Mouse (Mus musculus): Measurements from ENCODE around the gene Kmt2a.

The Kmt2a gene

DNA sequence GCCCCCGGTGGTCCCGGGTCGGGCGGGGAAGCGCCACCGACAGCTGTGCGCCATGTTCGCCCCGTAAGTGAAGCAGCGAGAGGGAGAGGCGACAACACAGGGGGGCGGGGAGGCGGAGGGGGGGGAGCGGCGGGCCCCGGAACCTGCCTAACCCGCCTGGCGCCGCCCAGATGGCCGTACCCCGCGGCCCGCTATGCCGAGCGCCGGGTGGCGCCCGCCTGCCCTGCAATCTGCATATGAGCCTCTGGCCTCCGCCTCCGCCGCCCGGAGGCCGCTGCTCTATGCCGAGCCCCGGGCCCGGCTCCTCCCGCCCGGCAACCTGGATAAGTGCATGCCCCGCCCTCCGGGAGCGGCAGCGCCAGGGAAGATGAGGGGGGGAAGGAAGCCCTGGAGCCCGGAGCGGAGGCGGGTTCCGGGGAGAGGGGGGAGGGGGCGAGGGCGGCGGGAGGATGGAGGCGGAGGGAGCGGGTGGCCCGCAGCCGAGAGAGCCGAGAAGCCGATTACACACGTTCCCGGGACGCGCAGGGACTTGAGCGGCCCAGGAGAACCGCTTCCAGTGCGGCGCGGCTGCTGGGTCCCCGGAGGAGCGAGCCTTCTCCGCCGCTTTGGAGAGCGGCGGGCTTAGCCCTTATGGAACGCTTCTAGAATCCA lies at the start of gene Kmt2a:
Gene Kmt2a, minus strand, starts transcription at position 76 of the 651 bp plus-strand sequence.
- peak; percentile 98 for DNase-seq (ENCODE audit: low spot score)

DNA sequence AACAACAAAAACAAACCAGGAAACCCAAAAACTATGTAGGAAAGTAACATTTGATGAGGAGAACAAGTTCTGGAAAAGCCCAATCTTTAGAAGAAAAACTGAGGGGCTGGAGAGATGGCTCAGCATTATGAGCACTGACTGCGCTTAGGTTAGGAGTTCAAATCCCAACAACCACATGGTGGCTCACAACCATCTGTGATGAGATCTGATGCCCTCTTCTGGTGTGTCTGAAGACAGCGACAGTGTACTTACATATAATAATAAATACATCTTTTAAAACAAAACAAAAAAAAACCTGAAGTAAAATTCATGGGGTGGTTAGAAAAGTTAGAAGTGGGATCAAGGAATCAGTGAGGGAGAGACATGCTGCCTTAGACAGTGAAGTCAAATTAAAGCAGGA lies 40.4 kb upstream of the Kmt2a start:
- no peak for DNase-seq (ENCODE audit: low spot score)

DNA sequence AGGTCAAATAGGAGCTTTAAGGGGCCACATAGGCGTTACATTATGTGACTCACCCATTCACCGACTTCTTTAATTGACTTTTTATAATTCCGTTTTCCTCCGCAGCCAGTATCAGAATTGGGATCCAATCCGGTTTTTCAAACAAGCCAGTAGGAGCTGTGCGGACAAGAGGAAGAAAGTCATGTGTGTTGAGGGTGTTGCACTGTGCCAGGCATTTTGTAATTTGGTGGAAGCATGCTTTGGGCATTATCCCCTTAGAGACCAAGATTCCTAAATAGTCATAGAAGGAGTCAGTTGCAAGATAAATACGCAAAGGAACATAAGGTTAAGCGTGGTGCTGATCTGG lies 40.0 kb upstream of the Kmt2a start:
- no peak for DNase-seq (ENCODE audit: low spot score)

DNA sequence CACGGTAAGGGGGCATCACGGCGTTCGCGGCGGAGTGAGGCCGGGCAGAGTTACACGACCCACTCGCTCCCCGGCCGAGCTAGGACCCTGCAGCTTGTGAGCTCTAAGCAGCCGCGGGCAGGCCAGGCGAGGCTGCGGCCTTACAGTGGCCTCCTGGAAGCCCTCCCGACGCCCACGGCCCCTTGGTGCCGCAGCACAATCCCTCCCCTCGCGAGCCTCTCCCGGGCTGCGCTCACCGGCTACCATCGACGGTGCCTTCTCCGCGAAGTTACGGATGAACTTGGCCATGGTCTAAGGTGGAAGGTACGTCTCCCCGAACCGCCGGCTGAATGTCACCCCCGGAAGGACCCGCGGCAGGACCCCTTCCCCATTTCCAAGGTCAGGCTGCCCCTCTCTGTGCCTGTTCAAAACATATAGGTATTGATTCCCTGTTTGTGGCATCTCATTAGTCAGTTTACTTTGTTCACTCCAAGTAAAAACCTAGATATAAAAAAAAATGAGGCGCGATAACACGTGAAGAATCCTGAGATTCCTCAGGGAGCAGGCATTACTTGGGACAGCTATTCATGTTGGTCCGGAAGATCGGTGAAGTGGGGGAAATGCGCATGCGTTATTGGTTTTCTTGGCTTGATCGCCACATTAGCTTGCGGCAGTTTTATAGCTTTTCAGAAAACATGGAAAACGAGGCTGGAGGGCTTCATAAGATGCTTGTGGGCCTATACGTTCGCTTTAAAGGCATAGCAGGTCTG lies 39.5 kb upstream of the Kmt2a start, which contains the start of gene Atp5l:
Gene Atp5l, minus strand, starts transcription at position 369 of the 749 bp plus-strand sequence.
- peak; percentile 90 for DNase-seq (ENCODE audit: low spot score)

DNA sequence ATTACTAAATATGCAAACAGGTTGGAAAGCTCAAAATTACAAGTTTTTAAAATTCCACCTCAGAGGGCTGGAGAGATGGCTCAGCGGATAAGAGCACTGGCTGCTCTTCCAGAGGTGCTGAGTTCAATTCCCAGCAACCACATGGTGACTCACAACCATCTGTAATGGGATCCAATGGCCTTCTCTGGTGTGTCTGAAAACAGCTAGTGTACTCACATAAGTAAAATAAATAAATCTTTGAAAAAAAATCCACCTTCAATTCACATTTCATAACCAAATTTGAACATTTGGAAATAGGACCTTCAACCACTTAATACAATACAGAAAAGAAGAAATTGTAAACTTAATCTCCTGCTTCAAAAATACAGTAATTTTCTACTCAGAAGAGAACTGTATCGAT lies 38.5 kb upstream of the Kmt2a start:
- no peak for DNase-seq (ENCODE audit: low spot score)

DNA sequence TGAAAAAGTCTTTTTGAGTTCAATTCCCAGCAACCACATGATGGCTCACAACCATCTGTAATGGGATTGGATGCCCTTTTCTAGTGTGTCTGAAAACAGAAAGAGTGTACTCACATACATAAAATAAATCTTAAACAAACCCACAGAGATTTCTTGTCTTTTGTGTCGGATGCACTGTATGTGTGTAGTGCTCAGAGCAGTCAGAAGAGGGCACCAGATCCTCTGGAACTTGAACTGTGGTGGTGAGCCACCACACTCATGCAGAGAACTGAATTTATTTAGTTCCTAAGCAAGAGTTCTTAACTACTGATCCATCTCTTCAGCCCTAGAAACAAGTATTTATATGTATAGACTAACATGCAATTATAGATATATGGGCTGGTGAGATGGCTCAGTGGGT lies 35.1 kb upstream of the Kmt2a start:
- DNase-seq (ENCODE audit: low spot score) = peak; percentile 48

DNA sequence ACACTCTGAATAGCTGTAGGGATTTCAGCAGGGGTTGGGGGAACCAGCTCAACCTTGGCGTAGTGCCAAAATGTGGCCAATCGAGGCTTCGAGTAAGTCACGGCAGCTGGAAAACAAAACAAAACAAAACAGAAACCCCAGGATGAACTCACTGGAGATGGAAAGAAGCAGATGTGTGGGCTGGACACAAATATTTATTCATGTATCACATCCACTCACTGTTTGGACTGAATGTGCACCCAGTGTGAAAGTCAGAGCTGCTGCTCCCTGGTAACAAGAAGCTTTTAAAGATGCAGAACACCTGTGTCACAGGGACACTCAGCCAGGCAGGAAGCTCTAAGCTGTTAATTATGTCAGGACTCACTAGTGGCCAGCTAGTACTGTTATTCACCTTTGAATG lies 33.6 kb upstream of the Kmt2a start:
- no peak for DNase-seq (ENCODE audit: low spot score)

DNA sequence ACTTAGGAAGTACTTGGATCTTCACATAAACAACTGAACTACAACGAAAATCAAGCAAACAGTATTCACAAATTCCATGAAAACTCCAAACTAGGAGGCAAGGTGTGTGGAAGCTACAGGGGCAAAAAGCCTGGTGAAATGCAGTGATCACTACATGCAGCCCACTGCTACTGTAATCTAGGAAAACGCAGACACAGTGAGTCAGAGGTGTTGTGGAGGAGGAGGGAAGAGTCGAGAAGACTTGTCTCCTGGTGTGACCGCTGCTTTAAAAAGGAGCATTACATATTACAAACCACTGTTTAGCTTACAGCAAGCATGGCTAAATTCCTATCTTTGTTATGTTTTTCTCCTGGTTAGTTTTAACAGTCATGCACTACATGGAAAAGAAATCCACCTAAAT lies 30.3 kb upstream of the Kmt2a start:
- DNase-seq (ENCODE audit: low spot score) = no peak

DNA sequence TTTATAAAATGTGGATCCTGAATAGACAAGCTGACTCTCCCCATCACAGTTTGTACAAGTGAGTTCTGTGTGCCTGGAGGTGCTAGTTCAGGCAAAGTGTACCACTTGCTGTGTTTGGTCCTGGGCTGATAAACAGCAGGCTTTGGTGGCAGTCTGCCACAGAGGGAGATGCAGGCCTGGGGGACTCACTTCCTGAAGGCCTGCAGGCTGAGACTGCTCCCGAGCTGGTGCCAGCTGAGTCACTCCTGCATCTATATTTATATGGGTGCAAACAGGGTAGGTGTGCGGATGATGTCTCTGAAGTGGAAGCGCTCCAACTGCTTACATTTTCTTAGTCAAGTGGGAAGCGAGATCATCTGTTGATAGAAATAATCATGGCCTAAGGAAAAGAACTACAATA lies 24.5 kb upstream of the Kmt2a start:
- DNase-seq (ENCODE audit: low spot score) = peak; percentile 64

DNA sequence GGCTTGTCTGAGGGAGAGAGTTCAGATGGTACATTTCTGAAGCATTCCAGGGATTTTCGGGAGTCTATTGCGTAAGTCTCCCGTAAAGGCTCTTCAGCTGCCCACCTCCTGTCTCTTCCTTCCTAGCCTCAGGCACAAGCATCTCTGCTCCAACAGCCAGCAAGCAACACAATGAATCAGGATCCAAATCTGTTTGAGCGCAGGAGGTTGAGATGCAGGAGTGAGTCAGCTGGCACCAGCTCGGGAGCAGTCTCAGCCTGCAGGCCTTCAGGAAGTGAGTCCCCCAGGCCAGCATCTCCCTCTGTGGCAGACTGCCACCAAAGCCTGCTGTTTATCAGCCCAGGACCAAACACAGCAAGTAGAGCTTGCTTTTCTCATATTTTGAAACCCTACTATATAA lies 23.9 kb upstream of the Kmt2a start:
- peak; percentile 78 for DNase-seq (ENCODE audit: low spot score)

DNA sequence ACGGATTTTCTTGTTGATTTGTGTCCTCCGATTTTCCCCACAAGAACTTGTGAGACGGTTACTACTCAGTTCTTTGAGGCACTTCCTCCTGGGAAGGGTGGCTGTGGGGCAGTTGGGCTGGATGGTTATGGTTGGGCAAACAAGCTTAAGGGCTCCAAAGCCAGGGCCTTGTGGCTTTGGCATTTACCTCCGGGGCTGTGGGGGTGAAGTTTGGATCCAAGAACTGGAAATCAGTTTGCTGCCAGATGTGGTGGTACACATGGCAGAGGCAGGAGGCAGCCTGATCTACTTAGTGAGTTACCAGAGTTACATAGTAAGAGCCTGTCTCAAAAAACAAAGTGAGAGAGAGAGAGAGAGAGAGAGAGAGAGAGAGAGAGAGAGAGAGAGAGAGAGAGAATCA lies 22.8 kb upstream of the Kmt2a start:
- DNase-seq (ENCODE audit: low spot score) = no peak

DNA sequence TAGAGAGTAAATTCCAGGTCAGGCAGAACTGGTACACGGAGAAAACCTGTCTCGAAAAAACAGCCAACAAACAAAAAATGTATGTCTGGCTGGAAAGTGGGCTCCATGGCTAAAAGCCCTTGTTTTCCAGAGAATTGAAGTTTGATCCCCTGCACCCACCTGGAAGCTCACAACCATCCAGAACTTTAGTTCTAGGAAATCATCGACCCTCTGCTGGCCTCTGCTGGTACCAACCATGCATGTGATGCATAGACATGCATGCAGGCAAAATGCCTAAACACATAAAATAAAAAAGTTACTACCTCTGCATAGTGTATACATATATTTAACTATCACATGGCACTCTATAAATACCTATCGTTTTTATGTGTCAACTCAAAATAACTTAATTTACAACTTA lies 19.3 kb upstream of the Kmt2a start:
- DNase-seq (ENCODE audit: low spot score) = no peak

DNA sequence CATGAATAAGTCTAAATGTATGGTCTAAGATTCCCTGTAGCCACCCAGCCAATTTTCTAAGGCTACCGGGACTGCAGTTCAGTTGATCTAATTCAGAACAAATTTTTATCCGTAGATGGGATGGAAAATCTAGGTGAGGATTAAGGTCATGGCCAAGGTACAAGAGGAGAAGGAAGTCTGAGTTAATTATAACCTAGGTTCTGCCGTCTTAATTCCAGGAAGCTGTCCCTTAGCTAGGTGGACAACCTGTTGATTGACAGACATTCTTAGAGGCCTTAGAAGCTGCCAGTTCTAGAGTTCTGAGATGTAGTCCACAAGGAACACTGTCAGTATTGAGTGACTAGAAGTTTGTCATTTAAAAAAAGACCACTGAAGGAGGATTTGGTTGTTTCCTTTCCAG lies 18.6 kb upstream of the Kmt2a start:
- no peak for DNase-seq (ENCODE audit: low spot score)

DNA sequence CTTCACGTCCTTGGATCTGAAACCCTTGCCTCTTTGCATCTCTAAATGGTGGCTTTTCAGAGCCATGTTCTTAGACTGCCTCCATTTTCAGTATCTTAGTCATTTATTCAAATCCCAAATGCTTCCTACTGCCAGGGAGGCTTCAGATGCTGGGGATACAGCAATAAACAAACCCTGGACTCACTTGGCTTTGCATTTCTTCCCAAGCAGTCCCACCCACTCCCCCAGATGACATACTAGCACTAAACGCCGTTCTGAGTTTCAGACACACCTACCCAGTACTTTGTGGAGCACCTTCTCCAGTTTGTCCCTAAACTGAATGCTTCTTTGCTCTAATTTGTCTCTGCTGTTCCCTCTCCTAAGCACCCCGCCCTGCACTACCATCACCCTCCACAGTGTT lies 15.9 kb upstream of the Kmt2a start:
- DNase-seq (ENCODE audit: low spot score) = no peak

DNA sequence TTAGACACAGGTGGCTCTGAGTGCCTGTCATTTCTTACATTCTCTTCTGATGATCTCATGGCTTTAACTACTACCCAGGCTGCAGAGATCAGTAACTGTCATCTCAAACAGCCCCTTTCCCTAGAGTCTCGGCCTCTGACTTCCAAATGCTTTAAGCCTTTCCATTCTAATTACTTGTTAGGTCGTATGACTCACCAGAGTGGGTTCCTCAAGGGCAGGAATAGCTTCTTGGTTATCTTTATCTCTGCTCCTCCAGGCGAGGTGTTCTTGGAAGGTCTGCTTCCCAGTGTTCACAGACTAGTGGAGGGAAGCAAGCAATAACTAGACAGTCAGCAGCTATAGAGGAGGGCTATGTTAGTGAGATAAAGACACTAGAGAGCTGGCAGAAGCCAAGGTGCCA lies 11.6 kb upstream of the Kmt2a start:
- no peak for DNase-seq (ENCODE audit: low spot score)

DNA sequence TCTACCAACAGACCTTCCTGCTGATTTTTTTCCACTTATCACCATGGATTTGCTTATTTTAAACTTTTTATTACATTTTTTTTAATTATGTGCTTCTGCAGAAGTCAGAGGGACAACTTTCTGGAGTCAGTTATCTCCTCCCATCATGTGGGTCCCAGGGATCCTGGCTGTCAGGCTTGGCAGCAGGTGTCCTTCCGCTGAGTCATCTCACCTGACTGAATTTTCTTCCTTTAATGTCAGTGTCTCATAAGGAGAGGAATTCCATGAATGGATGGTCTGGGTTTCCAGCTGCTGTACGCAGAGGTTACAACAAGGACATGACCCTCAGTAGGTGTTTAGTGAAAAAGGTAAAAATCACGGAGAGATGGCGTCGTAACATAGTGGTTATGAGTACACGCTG lies 10.1 kb upstream of the Kmt2a start:
- DNase-seq (ENCODE audit: low spot score) = no peak

DNA sequence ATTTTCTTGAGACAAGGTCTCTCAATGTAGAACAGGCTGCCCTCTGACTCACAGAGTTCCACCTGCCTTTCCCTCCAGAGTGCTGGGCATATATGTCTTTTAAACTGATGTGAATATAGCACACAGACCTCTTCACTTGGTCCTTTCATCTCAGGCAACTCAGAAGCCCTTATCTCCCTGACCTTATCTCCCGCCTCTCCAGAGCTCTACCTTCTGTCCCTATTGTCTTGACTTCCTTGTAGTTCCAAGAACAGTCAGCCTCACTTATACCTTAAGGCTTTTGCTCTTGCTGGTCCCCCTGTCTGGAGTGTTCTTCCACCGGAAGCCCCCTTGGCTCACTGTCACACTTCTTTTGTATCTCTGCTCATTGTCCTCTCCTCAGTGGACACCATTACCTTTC lies 9.0 kb upstream of the Kmt2a start:
- no peak for DNase-seq (ENCODE audit: low spot score)

DNA sequence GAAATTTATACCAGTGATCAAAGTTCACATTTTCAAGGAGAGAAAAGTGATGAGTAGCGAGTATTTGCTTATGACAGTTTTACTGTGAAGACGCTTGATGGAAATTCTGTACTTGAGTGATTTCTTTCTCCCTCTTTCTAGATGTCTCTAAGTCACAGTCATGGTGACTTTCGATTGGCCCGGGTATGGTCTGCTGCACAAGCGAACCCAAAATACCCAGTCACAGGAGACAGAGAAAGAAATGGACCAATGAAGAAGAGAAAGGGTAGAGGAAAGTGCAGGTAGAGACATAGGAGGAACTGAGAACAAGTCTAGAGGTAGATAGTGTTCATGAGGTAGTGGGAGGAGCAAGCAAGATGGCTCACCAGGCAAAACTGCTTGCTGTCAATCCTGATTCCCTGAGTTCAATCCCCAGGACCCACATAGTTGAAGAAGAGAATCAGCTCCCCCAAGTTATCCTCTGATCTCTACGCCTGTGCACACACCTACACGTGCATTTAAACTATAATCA lies 7.1 kb upstream of the Kmt2a start:
- DNase-seq (ENCODE audit: low spot score) = no peak

DNA sequence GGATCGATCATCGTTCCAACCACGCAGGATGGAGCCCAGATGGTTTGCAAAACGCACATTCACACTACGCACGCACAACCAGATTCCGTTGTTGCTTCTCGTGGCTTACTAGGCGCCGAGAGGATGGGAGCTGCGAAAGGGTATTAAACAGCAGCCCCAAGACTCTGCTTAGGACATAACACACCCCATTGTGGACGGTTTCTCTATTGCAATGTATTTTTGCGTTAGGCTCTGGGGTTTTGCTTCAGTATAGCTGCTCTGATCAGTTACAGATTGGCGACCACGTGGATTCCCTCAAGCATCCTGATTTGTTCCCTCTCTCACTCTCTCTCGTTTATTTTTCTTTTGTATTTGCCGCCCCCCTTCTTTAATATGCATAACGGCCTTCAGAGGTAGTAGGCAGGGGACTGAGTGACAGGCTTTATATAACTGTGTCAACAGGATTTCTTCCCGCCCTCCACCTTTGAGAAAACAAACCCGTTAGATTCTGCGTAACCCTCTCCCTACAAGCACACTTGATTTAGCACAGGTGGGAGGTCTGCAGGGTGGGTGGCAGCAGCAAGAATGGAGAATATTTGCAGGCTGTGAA lies 2.0 kb upstream of the Kmt2a start:
- peak; percentile 67 for DNase-seq (ENCODE audit: low spot score)

DNA sequence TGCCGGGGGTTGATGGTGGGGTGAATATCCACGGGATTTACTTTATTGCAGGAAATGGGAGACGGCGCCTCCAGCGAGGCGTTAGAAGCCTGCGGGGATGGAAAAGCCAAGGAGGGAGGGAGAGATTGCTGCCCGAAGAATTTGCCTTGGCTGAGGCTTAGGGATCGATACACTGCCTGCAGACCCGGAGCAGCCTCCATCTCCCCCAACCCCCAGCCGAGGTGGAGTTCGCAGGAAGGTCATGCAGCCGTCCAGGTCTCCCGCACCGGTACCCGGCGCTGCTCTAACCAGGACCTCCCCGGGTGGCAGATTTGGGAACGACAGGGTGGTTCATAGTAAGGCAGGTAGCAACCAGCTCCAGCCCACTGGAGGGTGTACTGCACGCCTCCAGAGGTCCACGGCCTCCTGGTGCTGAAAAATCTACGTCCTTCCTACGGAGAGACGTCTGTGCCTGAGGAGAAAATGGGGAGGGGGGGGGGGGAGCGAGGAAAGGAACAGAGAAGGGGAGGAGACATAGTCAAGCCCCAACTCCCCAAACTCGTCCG lies 1.4 kb upstream of the Kmt2a start:
- peak; percentile 55 for DNase-seq (ENCODE audit: low spot score)

DNA sequence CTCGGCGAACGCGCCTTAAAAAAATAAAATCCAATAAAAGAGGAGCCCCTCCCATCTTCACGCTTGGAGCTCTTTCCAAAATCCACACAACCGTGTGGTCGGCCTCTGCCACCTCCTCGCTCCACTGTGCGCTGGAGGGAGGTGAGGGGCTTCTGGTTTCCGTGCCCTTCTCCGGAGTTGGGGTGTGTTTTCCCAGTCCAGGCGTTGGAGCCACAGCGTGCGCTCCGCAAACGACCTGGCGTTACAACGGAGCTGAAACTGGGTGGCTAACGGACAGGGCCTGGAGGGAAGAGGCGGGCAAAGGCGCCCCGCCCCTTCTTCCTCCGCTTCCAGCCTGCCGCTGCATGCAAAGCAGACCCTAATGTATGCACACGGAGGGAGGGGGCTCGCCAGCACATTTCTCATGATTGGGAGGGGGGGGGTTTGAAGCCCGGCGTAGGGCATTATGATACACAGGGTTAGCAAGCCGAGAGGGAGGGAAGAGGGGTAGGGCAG lies 892 bp upstream of the Kmt2a start:
- peak; percentile 71 for DNase-seq (ENCODE audit: low spot score)

DNA sequence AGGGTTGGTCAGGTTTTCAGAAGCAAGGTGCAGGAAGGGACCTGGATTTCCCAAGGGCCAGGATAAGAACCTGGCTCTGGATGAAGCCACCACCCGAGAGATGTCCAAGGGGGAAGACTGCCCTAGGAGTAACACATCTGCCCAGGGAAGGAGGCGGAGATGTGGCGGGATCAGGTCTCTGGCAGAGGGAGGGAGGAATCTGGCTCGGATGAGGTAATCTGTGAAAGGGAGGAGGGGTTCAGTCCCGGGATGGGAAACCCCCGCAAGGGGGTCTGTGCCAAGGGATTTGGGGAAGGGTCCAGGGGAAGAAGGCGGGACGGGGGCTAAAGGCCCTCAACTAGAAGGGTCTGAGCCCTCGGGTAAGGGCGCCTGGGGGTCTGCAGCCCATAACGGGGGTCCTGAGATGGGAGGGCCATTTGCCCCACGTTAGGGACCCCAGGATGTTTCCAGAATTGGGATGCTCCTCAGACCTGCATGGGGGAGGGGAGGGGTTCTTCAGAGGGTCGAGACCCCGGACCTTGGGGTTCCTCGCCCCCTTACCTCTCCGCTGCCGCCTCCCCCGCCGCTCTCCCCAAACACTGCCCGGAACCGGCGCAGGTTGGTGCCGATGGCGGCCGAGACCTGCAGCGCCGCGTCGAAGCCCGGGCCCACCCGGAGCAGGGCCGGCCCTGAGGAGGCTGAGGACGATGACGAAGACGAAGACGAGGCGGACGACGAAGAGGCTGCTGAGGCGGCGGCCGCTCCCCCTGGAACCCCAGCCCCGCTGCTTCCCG lies 601 bp downstream of the Kmt2a start:
- DNase-seq (ENCODE audit: low spot score) = peak; percentile 27

Measured in layer of hippocampus, adult 11-12 months (tissue).